8 mouse cellular contexts compared by ENCODE assay signal in the genomic region with DNA sequence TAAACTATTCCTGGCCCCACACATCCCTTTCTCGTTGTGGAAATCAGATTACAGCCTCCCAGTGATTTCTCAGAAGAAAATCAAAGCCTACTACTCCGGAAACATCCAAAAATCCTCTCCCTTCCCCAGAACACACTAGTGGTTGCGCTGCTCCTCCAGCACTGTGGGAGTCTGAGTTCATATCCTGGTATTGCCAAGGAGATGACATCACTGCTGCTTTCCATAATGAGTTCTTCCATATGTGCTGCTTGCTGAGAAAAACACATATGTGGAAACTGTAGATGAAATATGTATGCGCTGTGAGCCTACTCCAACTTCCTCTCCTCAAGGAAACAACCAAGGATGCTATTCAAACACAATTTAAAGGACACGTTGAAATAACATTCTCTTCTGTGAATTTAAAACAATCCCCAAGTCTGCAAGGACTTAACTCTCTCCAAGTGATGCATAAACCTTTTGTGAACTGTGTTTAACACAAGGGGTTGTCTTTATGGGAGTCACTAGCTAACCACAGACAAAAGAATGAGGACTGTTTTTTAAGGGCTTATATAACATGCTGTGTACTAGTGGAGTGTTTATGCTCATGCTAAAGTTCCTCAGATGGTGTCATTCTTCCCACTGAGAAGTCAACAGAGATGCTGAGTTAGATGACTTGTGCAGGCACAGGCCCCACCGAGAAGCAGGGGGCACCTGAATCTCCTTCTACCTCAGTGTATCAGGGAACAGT.
A peak's percentile ranks its signal among the peaks of the same experiment; 100 is the strongest.
DNase-seq lines count a peak whose midpoint lies in the region; ATAC-seq and TF ChIP-seq lines count a peak whose summit lies in the region.
"Had no signal": no experiment of that assay in that cellular context is flagged by ENCODE, and none has a peak within 500 bp of the region (broad histone marks: within the 10 kb centered on the region; RNA-seq: fewer than 3 reads in every experiment).

No protein-coding gene starts in this region.

- DNase-seq in kidney, adult 11 months = no peak
- DNase-seq in brain, embryonic 14.5 days (ENCODE audit: low read depth) = peak; percentile 69
- DNase-seq in urinary bladder, postnatal 36 days (ENCODE audit: low spot score in 2 of 2) = no peak
- DNase-seq in gastrocnemius, postnatal 4 days (ENCODE audit: low spot score in 2 of 2) = no peak

- no peak overlapping the region for H3K4me2 ChIP-seq in kidney, embryonic 14.5 days (replicated peaks; ENCODE audit: low read depth, low read length)
- H3K4me2 ChIP-seq in embryonic facial prominence, embryonic 13.5 days = no peak overlapping the region
- no peak overlapping the region for H3K4me2 ChIP-seq in limb, embryonic 13.5 days (replicated peaks)
- H3K4me2 ChIP-seq: midbrain, embryonic 12.5 days had no signal

- peak overlapping the region; percentile 19; the same call in 1 of the 2 replicates for H3K27ac ChIP-seq in kidney, embryonic 14.5 days (ENCODE audit: low read depth, low read length)
- H3K27ac ChIP-seq in embryonic facial prominence, embryonic 13.5 days = peak overlapping the region; percentile 61
- H3K27ac ChIP-seq in limb, embryonic 13.5 days = 0 out of 2 replicates have a peak overlapping the region, but pooled peaks have one; percentile 3
- H3K27ac ChIP-seq: midbrain, embryonic 12.5 days had no signal

- 53% methylated on average over 6 of the region's 6 CpGs for WGBS in kidney, embryonic 14.5 days
- 29% methylated on average over 6 of the region's 6 CpGs for WGBS in embryonic facial prominence, embryonic 13.5 days
- WGBS in limb, embryonic 13.5 days = 46% methylated on average over 6 of the region's 6 CpGs

- no peaks in the 10 kb centered on the region for H3K27me3 ChIP-seq in kidney, embryonic 14.5 days (ENCODE audit: control insufficient read depth, insufficient read depth, low read length)
- no peaks in the 10 kb centered on the region for H3K27me3 ChIP-seq in embryonic facial prominence, embryonic 13.5 days
- no peaks in the 10 kb centered on the region for H3K27me3 ChIP-seq in limb, embryonic 13.5 days

- no peaks in the 10 kb centered on the region for H3K36me3 ChIP-seq in kidney, embryonic 14.5 days (ENCODE audit: control insufficient read depth, insufficient read depth, low read length)
- H3K36me3 ChIP-seq in embryonic facial prominence, embryonic 13.5 days = no peaks in the 10 kb centered on the region
- H3K36me3 ChIP-seq in limb, embryonic 13.5 days = no peaks in the 10 kb centered on the region
- H3K36me3 ChIP-seq: midbrain, embryonic 12.5 days had no signal

- ATAC-seq in kidney, embryonic 14.5 days (ENCODE audit: low FRiP score, low TSS enrichment) = no peak
- ATAC-seq in embryonic facial prominence, embryonic 13.5 days (ENCODE audit: insufficient number of reproducible peaks, insufficient read depth, low FRiP score, low TSS enrichment, low read depth) = no peak
- peak; percentile 80; the same call in 1 of the 2 replicates for ATAC-seq in limb, embryonic 13.5 days (ENCODE audit: low FRiP score, low read depth)

- H3K9ac ChIP-seq in kidney, embryonic 14.5 days (ENCODE audit: low read depth, low read length) = no peak overlapping the region
- no peak overlapping the region for H3K9ac ChIP-seq in embryonic facial prominence, embryonic 13.5 days
- H3K9ac ChIP-seq in limb, embryonic 13.5 days = no peak overlapping the region
- H3K9ac ChIP-seq: midbrain, embryonic 12.5 days had no signal

- TF ChIP-seq POLR2A in brain, embryonic 14.5 days (IDR thresholded peaks at IDR 0.05; ENCODE audit: borderline replicate concordance, extremely low read depth, insufficient read depth, insufficient read length, poor library complexity, severe bottlenecking) = no peak

- no peaks in the 10 kb centered on the region for H3K9me3 ChIP-seq in kidney, embryonic 14.5 days (ENCODE audit: control insufficient read depth, low read length)
- H3K9me3 ChIP-seq in embryonic facial prominence, embryonic 13.5 days = no peaks in the 10 kb centered on the region
- H3K9me3 ChIP-seq in limb, embryonic 13.5 days = no peaks in the 10 kb centered on the region
- H3K9me3 ChIP-seq: midbrain, embryonic 12.5 days had no signal

- TF ChIP-seq CTCF in brain, embryonic 14.5 days (IDR thresholded peaks at IDR 0.05; ENCODE audit: borderline replicate concordance, extremely low read depth, insufficient read depth, insufficient read length) = no peak

- H3K4me1 ChIP-seq in kidney, embryonic 14.5 days (ENCODE audit: control insufficient read depth, insufficient read depth, low read length) = no peaks in the 10 kb centered on the region
- H3K4me1 ChIP-seq in embryonic facial prominence, embryonic 13.5 days = peaks cover 28% of the 10 kb centered on the region
- H3K4me1 ChIP-seq in limb, embryonic 13.5 days = peaks cover 11% of the 10 kb centered on the region
- H3K4me1 ChIP-seq: midbrain, embryonic 12.5 days had no signal

- H3K4me3 ChIP-seq in kidney, embryonic 14.5 days (ENCODE audit: low read length) = no peak overlapping the region
- no peak overlapping the region for H3K4me3 ChIP-seq in embryonic facial prominence, embryonic 13.5 days
- no peak overlapping the region for H3K4me3 ChIP-seq in limb, embryonic 13.5 days
- H3K4me3 ChIP-seq: midbrain, embryonic 12.5 days had no signal

Comparison
In these comparisons a context has a peak if more than half of its experiments do, and no peak if none do; other contexts are left out.
1. H3K27ac ChIP-seq: peak in every context shown above with its lines; median percentile 61 in embryonic facial prominence, embryonic 13.5 days; 19 in kidney, embryonic 14.5 days; 3 in limb, embryonic 13.5 days.